Mouse (Mus musculus) testis, adult 2 months (tissue): ENCODE measurements around the gene Abat. TPM values are rescaled to one million over a fixed set of nuclear protein-coding genes. Genes with fewer than 3 reads are reported as not detected.

Experiments
- H3K27ac ChIP-seq: fragments of 200-500 bp; 2 replicates; pipeline ENCODE4 v1.5.1; 2012; ENCODE audit warnings: low read depth, low read length; ENCODE audit not compliant: control insufficient read depth, insufficient read depth
- H3K27me3 ChIP-seq: fragments of 200-500 bp; 2 replicates; pipeline ENCODE4 v1.6.1; 2012; ENCODE audit warnings: mild to moderate bottlenecking, low read length, moderate library complexity; ENCODE audit not compliant: control insufficient read depth, insufficient read depth
- H3K36me3 ChIP-seq: fragments of 200-500 bp; 2 replicates; pipeline ENCODE4 v1.6.1; 2012; ENCODE audit warnings: mild to moderate bottlenecking, low read length; ENCODE audit not compliant: control insufficient read depth, insufficient read depth
- H3K4me1 ChIP-seq: fragments of 200-500 bp; 2 replicates; pipeline ENCODE4 v1.6.1; 2012; ENCODE audit warnings: low read length; ENCODE audit not compliant: control insufficient read depth, insufficient read depth
- H3K4me3 ChIP-seq: fragments of 200-500 bp; 2 replicates; pipeline ENCODE4 v1.5.1; 2012; ENCODE audit warnings: low read depth, mild to moderate bottlenecking, low read length, moderate library complexity, mixed read lengths; ENCODE audit not compliant: control insufficient read depth
- CTCF ChIP-seq: fragments of 200-500 bp; IDR thresholded peaks from 2 replicates; pipeline ENCODE4 v1.5.1; 2012; ENCODE audit warnings: low read depth, mild to moderate bottlenecking, inconsistent platforms, low read length, moderate library complexity; ENCODE audit not compliant: control insufficient read depth, insufficient read depth, insufficient replicate concordance
- POLR2A ChIP-seq: fragments of 200-500 bp; IDR thresholded peaks from 2 replicates; pipeline ENCODE4 v1.6.1; 2012; ENCODE audit warnings: low read depth, mild to moderate bottlenecking, inconsistent platforms, low read length, moderate library complexity; ENCODE audit not compliant: control insufficient read depth
- polyA plus RNA-seq: library from polyadenylated mRNA; depleted of rRNA; stranded (reverse); fragments of >200 nt; gene quantifications from 2 replicates; pipeline ENCODE4 v1.2.3, GENCODE M21; 2012

Gene Abat
- polyA plus RNA-seq, 1 experiment = 21.2 TPM

DNA sequence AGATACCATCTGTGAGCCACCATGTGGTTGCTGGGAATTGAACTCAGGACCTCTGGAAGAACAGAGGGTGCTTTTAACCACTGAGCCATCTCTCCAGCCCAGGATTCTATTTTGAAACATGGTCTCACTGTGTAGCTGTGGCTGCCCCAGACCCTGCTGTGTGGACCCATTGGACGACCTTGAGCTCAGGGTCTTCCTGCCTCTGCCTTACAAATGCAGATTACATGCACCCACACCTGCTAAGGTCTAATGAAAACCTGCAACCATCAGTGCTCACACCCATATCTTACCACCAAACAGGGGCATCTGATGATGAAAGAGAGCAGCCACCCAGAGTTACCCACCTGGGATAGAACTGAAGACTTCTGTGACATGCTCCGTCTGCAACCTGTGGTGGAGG is 143.0 kb downstream of the Abat start:
- Histone ChIP-seq H3K27me3 (no peaks in the 10 kb centered on the region), H3K4me3 (no peak overlapping the region), H3K4me1 (no peaks in the 10 kb centered on the region), H3K27ac (no peak overlapping the region), H3K36me3 (peaks cover 2% of the 10 kb centered on the region)
- no peak for TF ChIP-seq POLR2A
- no peak for TF ChIP-seq CTCF

DNA sequence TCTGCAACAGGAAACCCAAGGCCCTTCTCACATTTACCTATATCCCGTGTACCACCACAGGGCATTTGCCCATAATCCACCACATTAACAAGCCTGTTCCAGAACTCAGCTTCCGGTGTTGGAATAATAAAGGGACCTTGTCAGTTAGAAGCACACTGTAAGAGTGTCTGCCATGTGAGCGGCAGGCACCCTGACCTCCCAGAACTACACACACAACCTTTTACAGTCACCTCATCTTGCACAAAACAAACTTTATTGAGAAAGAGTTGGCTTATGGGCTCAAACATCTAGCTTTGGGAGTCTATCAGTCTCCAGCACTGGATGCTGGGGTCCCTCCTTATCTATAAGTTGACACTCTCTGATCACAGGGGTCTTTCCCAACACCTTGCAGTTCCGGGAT is 145.1 kb downstream of the Abat start:
- no peaks in the 10 kb centered on the region for H3K4me1 ChIP-seq
- no peak overlapping the region for H3K27ac ChIP-seq
- H3K36me3 ChIP-seq = peaks cover 2% of the 10 kb centered on the region; the same call in 1 of the 2 replicates
- no peak overlapping the region for H3K4me3 ChIP-seq
- H3K27me3 ChIP-seq = no peaks in the 10 kb centered on the region
- TF ChIP-seq POLR2A (no peak), CTCF (no peak)

DNA sequence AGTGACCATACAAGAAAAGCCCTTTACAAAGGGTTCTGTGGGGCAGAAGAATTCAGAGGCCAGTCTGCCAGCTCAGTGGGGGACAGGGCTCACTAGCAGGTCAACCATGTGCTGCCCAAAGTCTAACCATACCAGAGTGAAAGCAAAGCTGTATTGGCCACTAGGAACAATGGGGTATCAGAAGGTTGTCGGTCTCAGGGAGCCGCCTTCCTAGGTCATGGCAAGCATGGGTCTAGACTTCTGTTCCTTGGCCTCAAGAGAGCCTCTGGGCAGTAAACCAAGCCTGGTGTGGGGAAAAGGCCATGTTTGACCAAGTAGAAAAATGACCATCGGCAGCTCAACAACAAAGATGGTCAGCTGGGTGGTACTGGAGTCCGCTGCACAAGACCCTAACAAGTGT is 145.5 kb downstream of the Abat start:
- TF ChIP-seq POLR2A (no peak), CTCF (no peak)
- H3K36me3 ChIP-seq = peaks cover 2% of the 10 kb centered on the region; the same call in 1 of the 2 replicates

DNA sequence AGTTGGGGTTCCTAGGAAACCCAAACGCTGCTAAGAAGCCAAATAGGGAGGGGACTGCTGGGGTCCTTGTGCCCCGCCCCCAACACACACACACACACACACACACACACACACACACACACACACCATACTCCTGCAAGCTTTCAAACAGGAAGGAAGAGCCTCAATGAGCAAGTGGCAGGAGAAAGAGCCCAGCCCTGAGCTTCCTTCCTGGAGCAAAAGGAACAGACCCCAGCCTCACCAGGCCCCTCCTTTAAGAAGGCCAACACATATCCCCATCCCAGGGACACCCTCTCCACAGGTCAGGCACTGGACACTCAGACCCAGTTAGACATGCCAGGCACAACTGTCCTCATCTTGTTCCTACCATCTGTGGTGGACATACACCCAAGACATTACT is 149.8 kb downstream of the Abat start:
- TF ChIP-seq CTCF (no peak), POLR2A (no peak)
- no peaks in the 10 kb centered on the region for H3K36me3 ChIP-seq

More for the DNA sequence above, 145.5 kb downstream of the Abat start:
- H3K4me3 ChIP-seq = no peak overlapping the region
- no peaks in the 10 kb centered on the region for H3K27me3 ChIP-seq
- H3K27ac ChIP-seq = no peak overlapping the region
- H3K4me1 ChIP-seq = no peaks in the 10 kb centered on the region

DNA sequence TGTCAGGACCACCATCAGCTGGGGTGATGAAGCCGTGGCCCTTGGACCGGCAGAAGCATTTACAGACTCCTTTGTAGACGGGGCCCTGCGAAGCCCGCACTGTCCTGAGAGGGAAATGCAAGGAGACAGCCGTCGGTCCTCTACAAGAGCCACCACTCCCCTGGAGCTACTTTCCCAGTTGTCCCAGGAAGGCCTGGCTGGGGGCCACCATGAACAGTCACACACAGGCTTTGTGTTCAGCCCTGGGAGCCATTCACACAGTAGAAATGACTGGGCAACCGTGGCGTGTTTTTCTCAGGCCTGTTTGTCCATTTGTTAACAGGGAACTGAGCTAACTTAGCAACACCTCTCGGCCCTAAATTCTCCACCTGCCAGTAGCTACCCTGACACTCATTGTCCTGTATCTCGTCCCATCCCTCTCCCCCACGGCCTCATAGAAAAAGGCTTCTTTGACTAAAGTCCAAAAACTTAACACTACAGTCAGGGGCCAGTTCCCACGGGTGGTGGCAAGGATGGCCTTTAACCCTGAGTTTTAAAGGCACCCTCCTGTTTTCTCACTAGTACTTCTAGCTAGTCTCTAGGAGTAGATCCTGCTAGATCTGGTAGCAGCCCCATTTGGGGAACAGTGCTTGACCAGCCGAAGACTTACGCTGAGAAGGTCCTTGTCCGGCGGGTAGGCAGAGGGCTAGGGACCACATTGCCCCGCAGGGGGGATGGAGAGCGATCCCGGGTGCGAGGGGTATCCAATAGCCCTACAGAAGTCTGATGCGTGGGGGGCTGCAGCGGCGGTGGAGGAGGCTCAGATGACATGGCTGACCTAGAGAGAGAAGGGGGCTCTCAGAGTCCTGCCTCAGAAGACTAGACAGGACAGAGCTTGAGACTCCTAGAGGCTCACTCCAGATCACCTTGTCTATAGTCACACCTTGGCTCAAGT is 150.6 kb downstream of the Abat start:
- peak overlapping the region; percentile 70 for H3K4me3 ChIP-seq
- H3K27ac ChIP-seq = no peak overlapping the region
- no peak for TF ChIP-seq POLR2A
- no peak for TF ChIP-seq CTCF
- H3K4me1 ChIP-seq = peaks cover 10% of the 10 kb centered on the region
- no peaks in the 10 kb centered on the region for H3K36me3 ChIP-seq
- H3K27me3 ChIP-seq = no peaks in the 10 kb centered on the region

More for the DNA sequence above, 149.8 kb downstream of the Abat start:
- Histone ChIP-seq H3K27me3 (no peaks in the 10 kb centered on the region), H3K27ac (no peak overlapping the region), H3K4me3 (peak overlapping the region; percentile 30), H3K4me1 (peaks cover 10% of the 10 kb centered on the region)

DNA sequence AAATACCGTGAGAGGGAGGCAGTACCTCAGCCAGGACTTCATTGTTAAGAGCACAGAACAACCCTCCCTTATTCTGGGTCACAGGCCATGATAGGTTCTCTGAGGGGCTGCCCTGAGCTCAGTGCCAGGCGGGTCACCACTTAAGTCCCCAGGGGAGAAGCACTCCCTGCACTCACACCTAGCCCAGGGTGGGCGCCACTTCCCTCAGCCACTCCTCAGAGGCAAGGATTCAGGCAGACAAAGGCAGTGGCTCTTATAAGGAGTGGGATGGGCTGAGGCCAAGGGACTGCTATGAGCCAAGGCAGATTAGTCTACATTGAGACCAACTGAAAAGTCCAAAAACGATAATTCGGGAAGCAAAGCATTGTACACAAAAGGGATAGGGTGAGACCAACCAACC is 152.1 kb downstream of the Abat start:
- no peaks in the 10 kb centered on the region for H3K36me3 ChIP-seq
- H3K27ac ChIP-seq = no peak overlapping the region
- peaks cover 10% of the 10 kb centered on the region for H3K4me1 ChIP-seq
- TF ChIP-seq CTCF (no peak), POLR2A (no peak)
- H3K27me3 ChIP-seq = no peaks in the 10 kb centered on the region
- H3K4me3 ChIP-seq = peak overlapping the region; percentile 70

DNA sequence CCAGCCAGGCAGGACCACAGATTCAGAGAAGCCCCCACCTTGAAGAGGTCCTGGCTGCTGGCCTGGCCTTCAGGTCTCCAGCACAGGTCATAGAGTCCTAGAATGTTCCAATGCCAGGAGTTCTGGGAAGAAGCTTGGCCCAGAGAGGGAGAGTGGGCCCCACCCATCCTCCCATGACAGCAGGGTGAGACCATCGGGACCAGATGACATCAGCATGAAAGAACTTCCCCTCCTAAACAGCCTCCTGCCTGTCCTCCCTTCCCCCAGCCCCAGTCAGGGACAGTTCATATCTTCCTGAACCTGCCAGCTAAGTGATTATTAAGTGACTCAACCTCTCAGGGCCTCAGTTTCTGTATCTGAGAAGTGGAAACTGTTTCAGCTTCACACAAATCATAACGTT is 153.2 kb downstream of the Abat start:
- peak overlapping the region; percentile 70 for H3K4me3 ChIP-seq
- peak overlapping the region; percentile 67 for H3K27ac ChIP-seq
- TF ChIP-seq CTCF = no peak
- peak; percentile 56 for TF ChIP-seq POLR2A
- H3K36me3 ChIP-seq = no peaks in the 10 kb centered on the region
- H3K27me3 ChIP-seq = no peaks in the 10 kb centered on the region
- H3K4me1 ChIP-seq = peaks cover 13% of the 10 kb centered on the region
